Mouse (Mus musculus) liver, embryonic 14.5 days (tissue): Measurements from ENCODE around the gene Rdm1.
"Not testable (repeated sequence)": the region's sequence is repeated elsewhere in the genome, so short reads cannot be mapped to it uniquely, and the experiment has no call there.

Experiments used
- CTCF ChIP-seq: IDR thresholded peaks from 2 replicates; pipeline ENCODE4 v1.5.1; 2016; ENCODE audit warnings: antibody characterized with exemption, low read depth, control low read depth
- EP300 ChIP-seq: IDR thresholded peaks from 2 replicates; pipeline ENCODE4 v1.6.1; 2016; ENCODE audit warnings: antibody characterized with exemption, low read depth

DNA sequence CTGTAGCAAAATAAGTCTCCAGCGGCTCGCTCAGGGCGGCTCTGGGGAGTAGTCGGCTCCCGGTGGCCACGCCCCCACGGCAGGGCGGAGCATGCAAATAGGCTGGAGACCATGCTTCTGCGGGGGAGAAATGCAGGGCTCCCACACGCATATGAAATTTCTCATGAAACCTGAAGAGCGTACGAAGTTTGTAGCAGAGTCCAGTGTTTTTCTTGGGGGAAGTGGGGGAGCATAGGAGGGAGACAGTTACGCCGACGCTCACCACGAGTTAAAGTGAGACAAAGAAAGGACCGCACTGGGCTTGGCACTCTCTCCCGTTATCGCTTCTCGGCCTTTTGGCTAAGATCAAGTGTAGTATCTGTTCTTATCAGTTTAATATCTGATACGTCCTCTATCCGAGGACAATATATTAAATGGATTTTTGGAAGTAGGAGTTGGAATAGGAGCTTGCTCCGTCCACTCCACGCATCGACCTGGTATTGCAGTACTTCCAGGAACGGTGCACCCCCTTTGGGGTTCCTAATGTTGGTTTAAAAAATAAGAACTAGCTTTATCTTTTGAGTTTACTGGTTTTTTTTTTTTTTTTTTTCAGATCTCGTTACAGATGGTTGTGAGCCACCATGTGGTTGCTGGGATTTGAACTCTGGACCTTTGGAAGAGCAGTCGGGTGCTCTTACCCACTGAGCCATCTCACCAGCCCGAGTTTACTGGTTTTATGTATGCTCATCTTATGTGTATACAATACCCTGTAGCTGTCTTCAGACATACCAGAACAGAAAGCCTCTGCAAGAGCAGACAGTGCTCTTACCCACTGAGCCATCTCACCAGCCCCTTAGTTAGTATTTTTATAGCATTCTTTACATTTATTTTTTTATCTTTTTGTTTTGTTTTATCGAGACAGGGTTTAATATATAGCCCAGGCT, 22.2 kb upstream of the Rdm1 start:
- TF ChIP-seq EP300 = peak; percentile 33; the same call in 1 of the 2 replicates
- not testable (repeated sequence) for TF ChIP-seq CTCF
